Mouse (Mus musculus) embryonic stem cell, embryonic (primary cell): ENCODE data around the gene Gm3149.
"Not testable (repeated sequence)": the region's sequence is repeated elsewhere in the genome, so short reads cannot be mapped to it uniquely, and the experiment has no call there.

ENCODE experiments used
- CTCF ChIA-PET, 4 experiments: fragments of 300-600 bp in 2 of 4; fragments of 350-600 bp in 2 of 4; sonication (Branson Sonifier 250); formaldehyde crosslinking; loops; one replicate each; lab custom pipeline; 2022; ENCODE audit warnings: inconsistent platforms in 2 of 4; lab: Charles Lee
- POLR2A ChIA-PET, 4 experiments: fragments of 300-600 bp in 2 of 4; fragments of 350-600 bp in 2 of 4; sonication (Branson Sonifier 250); formaldehyde crosslinking; loops; one replicate each; lab custom pipeline; 2022; ENCODE audit warnings: antibody characterized with exemption in 4 of 4, inconsistent platforms in 1 of 4; lab: Charles Lee

Gm3149 gene

DNA sequence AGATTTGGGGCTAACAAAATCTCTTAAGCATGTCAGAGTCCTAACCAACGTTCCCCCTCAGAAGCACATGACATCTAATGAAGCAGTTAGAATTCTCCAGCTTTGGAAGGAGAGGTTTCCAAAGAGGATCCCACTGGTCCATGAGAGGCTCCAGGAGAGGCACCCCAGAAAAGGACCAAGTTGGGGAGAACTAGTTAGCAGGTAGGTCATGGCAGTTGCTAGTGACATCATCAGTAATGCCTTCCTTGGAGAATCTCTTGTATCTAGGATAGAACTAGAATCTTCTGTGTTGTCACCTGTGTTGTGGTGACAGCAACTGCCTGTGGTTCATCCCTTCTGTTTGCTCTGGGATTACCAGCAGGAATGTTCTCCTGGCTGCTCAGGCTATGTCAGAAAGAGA lies at the start of gene Gm3149:
Gene Gm3149 (plus strand): TSS at position 301 of the 400 bp plus-strand sequence.
- CTCF ChIA-PET, POLR2A ChIA-PET: not testable (repeated sequence)

DNA sequence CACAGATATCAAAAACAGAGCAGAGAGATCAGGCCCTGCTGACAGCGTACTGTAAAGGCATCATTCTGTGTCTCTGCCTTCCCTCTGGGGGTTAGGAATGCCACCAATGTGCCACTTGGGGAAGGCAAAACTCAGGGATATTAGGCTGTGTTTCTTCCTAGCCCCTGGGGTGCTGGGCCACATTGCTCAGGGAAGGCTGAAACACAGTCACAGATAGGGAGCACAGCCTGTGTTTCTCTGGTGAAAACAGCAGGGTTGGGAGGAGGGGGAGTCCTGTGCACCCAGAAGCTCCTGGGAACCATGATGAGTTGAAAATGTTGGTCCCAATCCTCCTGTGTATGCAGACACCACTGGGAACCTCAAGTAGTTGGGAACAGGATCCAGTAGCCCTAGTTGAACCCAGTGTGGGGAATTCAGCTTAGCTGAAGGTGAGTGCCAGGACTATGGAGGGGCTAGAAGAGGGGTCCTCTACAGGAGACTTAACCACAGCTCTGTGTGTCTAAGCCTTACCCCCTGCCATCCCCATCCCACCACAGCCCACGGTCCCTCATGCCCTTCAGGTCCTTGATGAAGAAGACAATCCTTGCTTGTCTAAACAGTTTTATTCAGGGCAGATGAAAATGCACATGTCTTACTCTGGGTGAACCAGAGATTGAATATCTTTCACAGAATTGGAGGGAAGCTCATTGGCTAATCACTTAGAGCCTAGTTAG lies 47.7 kb upstream of the Gm3149 start:
- CTCF ChIA-PET, POLR2A ChIA-PET: not testable (repeated sequence)

DNA sequence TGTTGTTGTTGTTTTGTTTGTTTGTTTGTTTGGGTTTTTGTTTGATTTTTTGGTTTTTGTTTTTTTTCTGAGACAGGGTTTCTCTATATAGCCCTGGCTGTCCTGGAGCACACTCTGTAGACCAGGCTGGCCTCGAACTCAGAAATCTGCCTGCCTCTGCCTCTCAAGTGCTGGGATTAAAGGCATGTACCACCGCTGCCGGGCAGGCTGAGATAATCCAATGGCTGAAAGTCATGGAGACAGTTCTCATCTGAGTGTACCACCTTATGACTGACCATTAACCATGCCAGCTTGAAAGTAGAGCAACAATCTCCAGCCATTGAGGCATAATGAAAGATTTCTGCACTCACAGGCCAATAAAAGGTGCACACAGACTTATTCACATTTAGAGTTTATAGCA lies 37.3 kb upstream of the Gm3149 start:
- POLR2A ChIA-PET, CTCF ChIA-PET: not testable (repeated sequence)

DNA sequence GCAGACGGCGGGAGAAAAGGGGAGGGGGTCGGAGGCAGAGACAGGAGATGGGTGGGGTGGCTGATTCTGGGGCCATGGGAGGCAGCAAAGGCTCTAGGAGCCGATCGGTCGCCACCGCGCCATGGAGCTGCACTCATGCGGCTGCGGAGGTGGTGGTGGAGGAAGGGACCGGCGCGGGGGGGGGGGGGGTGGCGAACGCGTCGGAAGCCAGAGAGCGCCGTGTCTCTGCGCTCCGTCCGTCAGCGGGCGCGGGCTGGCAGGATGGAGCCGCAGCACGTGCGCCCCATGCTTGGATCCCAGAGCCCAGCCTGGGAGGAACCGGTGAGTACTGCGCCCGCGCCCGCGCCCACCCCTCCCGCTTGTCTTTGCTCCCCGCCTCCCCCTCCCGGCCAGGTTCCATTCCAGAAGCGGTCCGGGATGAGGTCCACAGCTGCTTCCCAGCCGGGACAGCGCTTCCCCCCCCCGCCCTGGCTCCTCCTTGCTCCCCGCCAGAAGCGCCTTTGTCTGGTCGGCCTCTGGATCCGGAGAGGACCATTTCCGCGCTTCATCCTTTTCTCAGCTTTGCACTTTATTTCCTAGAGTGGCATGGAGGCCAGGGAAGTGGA lies 17.5 kb downstream of the Gm3149 start, which contains the start of gene 2610042L04Rik:
Gene 2610042L04Rik (plus strand): TSS at position 288 of the 605 bp plus-strand sequence.
- POLR2A ChIA-PET, CTCF ChIA-PET: not testable (repeated sequence)

DNA sequence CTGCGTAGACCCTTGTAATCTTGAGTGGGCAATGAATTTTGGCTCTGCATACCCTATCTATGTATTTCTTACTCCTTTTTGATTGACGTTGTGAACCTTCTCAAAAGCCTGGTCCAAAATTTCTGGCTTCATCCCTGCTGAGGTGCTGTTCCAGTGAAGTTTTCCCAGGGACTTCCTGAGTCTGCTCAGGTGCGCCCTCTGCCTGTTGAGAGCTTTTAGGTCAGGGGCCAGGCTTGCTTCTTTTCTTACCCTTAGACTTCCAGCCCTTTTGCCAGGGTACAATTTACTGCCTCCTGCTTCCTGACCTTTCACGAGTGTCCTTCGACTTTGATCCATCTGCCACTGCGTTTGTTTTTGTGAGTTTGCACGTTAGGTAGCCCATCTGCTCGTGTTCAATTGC lies 18.4 kb downstream of the Gm3149 start:
- CTCF ChIA-PET, POLR2A ChIA-PET: not testable (repeated sequence)

DNA sequence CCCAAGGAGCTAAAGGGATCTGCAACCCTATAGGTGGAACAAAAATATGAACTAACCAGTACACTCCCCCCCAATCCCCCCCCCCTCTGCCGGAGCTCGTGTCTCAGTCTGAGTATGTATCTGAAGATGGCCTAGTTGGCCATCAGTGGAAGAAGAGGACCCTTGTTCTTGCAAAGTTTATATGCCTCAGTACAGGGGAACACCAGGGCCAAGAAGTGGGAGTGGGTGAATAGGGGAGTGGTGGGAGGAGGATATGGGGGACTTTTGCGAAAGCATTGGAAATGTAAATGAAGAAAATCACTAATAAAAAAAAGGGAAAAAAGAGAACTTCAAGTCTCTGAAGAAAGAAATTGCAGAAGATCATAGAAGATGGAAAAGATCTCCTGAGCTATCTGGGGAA lies 51.9 kb downstream of the Gm3149 start:
- CTCF ChIA-PET, POLR2A ChIA-PET: not testable (repeated sequence)

DNA sequence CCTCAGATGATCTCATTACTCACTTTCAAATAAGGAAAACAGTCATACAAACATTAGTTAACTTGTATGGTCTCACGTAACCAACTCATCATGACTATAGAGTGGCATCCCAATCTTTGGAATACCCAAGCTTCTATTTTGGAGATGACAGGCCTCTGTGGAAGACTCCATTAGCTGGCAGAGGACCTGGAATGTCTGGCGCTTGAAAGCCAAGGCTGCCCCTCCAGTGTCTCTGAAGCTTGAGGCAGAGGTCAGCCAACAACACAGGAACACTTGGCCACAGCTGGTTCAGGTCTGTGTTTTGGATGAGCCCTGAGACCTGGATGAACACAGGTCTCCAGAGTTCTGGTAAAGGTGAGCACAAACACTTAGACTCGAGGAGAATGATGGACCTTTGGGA lies 52.6 kb downstream of the Gm3149 start:
- CTCF ChIA-PET, POLR2A ChIA-PET: not testable (repeated sequence)
